In the genomic region with DNA sequence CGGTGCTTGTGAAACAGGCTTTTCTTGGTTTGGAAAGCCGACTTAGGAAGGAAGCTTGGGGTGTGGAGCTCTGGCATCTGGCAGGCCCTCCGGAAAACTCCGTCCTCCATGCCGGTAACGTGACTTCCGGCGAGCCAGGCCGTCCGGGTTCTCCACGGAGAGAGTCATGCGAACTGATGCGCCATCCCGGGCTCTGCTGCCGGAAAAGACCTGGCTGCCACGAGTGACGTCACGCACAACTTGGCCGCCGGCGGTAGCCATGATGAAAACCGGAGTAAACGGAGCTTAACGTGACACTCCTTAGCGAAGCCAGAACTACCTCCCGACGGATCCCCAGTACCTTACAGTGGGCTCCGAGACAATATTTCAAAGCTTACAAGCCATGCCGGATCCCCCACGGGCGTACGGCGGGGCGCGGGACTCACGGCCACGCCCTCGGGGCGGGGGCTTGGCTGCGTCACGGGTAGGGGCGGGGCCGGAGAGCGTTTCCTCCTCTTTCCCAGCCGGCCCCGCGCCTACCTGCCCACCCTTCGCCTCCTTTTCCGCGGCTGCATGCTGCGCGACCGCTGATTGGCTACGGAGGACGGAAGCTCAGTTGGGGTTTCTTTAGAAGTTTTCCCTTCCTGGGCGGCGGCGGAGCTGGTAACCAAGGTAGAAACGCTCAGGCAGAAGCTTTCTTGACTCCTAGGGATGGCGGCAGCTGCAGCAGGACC, we compare ENCODE assay signal across 7 mouse cellular contexts. TPM values are rescaled to one million over a fixed set of nuclear protein-coding genes. Genes with fewer than 3 reads are reported as not detected.
DNase-seq lines count a peak whose midpoint lies in the region; ATAC-seq lines count a peak whose summit lies in the region.

Gene Sugt1 (plus strand): TSS at position 553 of the 713 bp plus-strand sequence.

- intact Hi-C loops in left cerebral cortex, postnatal 36 days (cut with DNase I) = loop anchor here (1.0 kb wide), 1 partner anchor 106 kb away; the partner anchor contains the start of genes Elf1 and Wbp4

- peaks cover 15% of the 10 kb centered on the region; the same call in 1 of the 2 replicates for H3K4me1 ChIP-seq in intestine, embryonic 16.5 days (ENCODE audit: control insufficient read depth, insufficient read depth, low read length)
- H3K4me1 ChIP-seq in midbrain, embryonic 11.5 days (ENCODE audit: control insufficient read depth, insufficient read depth, low read length) = peaks cover 11% of the 10 kb centered on the region

- H3K36me3 ChIP-seq in intestine, embryonic 16.5 days (ENCODE audit: control insufficient read depth, insufficient read depth, low read length) = no peaks in the 10 kb centered on the region
- no peaks in the 10 kb centered on the region for H3K36me3 ChIP-seq in midbrain, embryonic 11.5 days (ENCODE audit: control insufficient read depth, insufficient read depth, low read length)

- H3K4me2 ChIP-seq in intestine, embryonic 16.5 days (ENCODE audit: low read depth, low read length) = peak within 1 kb of the TSS; percentile 79
- H3K4me2 ChIP-seq in midbrain, embryonic 11.5 days = peak within 1 kb of the TSS; percentile 84

- under 1% methylated on average over 59 of the region's 60 CpGs for WGBS in intestine, embryonic 16.5 days
- under 1% methylated on average over 59 of the region's 60 CpGs for WGBS in midbrain, embryonic 11.5 days

- H3K9me3 ChIP-seq in intestine, embryonic 16.5 days (ENCODE audit: control insufficient read depth, low read length) = no peaks in the 10 kb centered on the region
- no peaks in the 10 kb centered on the region for H3K9me3 ChIP-seq in midbrain, embryonic 11.5 days (ENCODE audit: control insufficient read depth, low read length)

- H3K27me3 ChIP-seq in intestine, embryonic 16.5 days (replicated peaks; ENCODE audit: control insufficient read depth, insufficient read depth, low read length) = no peaks in the 10 kb centered on the region
- H3K27me3 ChIP-seq in midbrain, embryonic 11.5 days (ENCODE audit: control insufficient read depth, insufficient read depth, low read length) = no peaks in the 10 kb centered on the region

- peak; percentile 99 for ATAC-seq in intestine, embryonic 16.5 days
- ATAC-seq in midbrain, embryonic 11.5 days (ENCODE audit: low FRiP score) = peak; percentile 99

- DNase-seq in adrenal gland, adult 8-10 months = peak; percentile 96
- DNase-seq in embryo, embryonic 9.5 days (ENCODE audit: extremely low spot score) = peak; percentile 95
- peak; percentile 88 to 95 for DNase-seq in gastrocnemius, postnatal 4 days (ENCODE audit: low spot score in 2 of 2)
- DNase-seq in left cerebral cortex, postnatal 36 days (ENCODE audit: low spot score in 2 of 2) = peak; percentile 98 to 99
- DNase-seq in midbrain, embryonic 11.5 days (ENCODE audit: low spot score, missing footprints) = peak; percentile 99
- DNase-seq in skeletal muscle tissue, adult 2 months (ENCODE audit: low read depth, low spot score) = peak; percentile 96

- H3K27ac ChIP-seq in intestine, embryonic 16.5 days (ENCODE audit: low read length) = peak within 1 kb of the TSS; percentile 94
- peak within 1 kb of the TSS; percentile 79 for H3K27ac ChIP-seq in midbrain, embryonic 11.5 days (ENCODE audit: low read depth, low read length)

- peak within 1 kb of the TSS; percentile 63 for H3K9ac ChIP-seq in intestine, embryonic 16.5 days (ENCODE audit: low read depth, low read length)
- H3K9ac ChIP-seq in midbrain, embryonic 11.5 days (ENCODE audit: low read length) = peak within 1 kb of the TSS; percentile 78

- peak within 1 kb of the TSS; percentile 77 for H3K4me3 ChIP-seq in intestine, embryonic 16.5 days (ENCODE audit: low read length)
- peak within 1 kb of the TSS; percentile 67 for H3K4me3 ChIP-seq in midbrain, embryonic 11.5 days (ENCODE audit: low read depth, low read length)

RNA-seq across cellular contexts. Expression of gene Sugt1, which starts in this region (rescaled TPM):
- 100 to 1,000 TPM in 1 of 4 experiments, 10 to 100 TPM in 3; 79.3 to 118 (median 93.0) TPM for total RNA-seq in adrenal gland, adult 8-10 months (2022)
- total RNA-seq in gastrocnemius, postnatal 4 days (2021) = 10 to 100 TPM; 70.7 to 74.1 TPM
- 96.1 and 105 TPM in 2 replicates for polyA plus RNA-seq in intestine, embryonic 16.5 days (2015; fragmentation: Nextera tagmentation; extraction: Ambion mirVana)
- 10 to 100 TPM; 83.0 to 91.4 TPM for total RNA-seq in left cerebral cortex, postnatal 36 days (2021)
- 163 and 166 TPM in 2 replicates for polyA plus RNA-seq in midbrain, embryonic 11.5 days (2014; fragmentation: Nextera tagmentation; extraction: Ambion mirVana)

Comparison
In these comparisons a context has a peak if more than half of its experiments do, and no peak if none do; other contexts are left out.
1. Peak in every context shown above with its lines: DNase-seq, ATAC-seq, H3K4me3 ChIP-seq and H3K27ac ChIP-seq.